Mouse (Mus musculus): Measurements from ENCODE around the gene Ppp3r1. TPM values are rescaled to one million over a fixed set of nuclear protein-coding genes. Genes with fewer than 3 reads are reported as not detected.

The Ppp3r1 gene
- total and polyA plus RNA-seq, 3 experiments = 24.4 to 68.3 (median 58.2) TPM

DNA sequence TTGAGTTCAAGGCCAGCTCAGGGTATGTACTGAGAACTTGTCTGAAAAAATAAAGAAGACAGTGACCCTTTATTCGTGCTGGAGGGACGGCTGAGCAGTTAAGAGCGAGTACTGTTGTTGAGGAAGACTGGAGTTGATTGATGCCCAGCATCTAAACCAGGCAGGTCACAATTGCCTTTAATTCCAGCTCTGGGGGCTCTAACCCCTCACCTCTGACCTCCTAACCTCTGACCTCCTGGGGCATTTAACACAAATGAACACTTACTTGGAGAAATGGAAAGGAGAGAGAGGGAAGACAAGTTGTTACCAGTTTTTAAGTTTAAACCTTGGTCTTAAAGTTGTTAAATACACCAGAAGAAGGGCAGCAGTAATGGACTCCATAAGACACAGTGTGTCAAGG lies 29.7 kb downstream of the Ppp3r1 start:
- H3K79me2 ChIP-seq (replicated peaks; ENCODE audit: control insufficient read depth, insufficient read depth, low read length) = peaks cover 2% of the 10 kb centered on the region; the same call in 1 of the 2 replicates
- H3K36me3 ChIP-seq (ENCODE audit: control insufficient read depth, insufficient read depth, low read length) = no peaks in the 10 kb centered on the region
- H3K27me3 ChIP-seq (ENCODE audit: control insufficient read depth, insufficient read depth, low read length) = no peaks in the 10 kb centered on the region
- DNase-seq = no peak
- intact Hi-C loops (cut with DNase I) = no loop called here
- TF ChIP-seq POLR2A (IDR thresholded peaks at IDR 0.05; ENCODE audit: insufficient read depth, low read depth, low read length) (no peak), EP300 (IDR thresholded peaks at IDR 0.05; ENCODE audit: insufficient read depth, low read depth, low read length) (no peak), CTCF (IDR thresholded peaks at IDR 0.05) (no peak)
- H3K4me1 ChIP-seq (ENCODE audit: control insufficient read depth, insufficient read depth, low read length) = no peaks in the 10 kb centered on the region
- H3K9ac ChIP-seq (ENCODE audit: low read depth, low read length) = no peak overlapping the region
- WGBS = 96% methylated on average over 3 of the region's 3 CpGs
- H3K27ac ChIP-seq = no peak overlapping the region
- no peak overlapping the region for H3K4me3 ChIP-seq

DNA sequence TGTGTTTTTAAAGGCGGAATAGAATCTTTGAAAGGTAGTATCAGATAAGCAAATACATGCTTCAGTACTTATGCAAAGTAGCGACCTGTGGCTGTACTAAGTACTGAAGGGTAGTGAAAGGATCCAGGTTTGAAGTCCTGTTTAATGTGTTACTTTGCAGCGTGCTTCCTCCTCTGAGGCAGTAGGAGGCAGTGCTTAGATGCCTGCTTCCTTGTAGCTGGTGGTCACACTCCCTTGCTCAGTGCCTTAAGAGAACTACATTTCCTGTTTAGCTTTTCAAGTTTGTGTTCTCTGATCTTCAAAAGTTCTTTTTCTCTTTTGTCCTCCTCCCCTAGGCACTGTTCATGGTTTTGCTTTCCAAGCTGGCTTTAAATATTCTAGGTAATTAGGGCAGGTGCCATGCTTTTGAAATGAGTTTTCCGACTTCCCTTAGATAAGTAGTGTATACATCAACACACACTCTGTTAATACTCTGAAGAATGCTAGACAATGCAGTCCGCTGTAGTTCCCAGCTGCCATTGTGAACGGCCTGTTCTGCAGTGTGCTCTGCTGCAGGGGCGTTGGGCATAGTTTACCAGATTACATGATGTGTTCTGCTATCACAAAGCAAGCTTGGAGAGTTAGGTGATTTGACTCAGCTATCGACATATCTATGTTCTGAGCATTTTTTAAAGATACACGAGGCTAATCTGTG lies 33.2 kb downstream of the Ppp3r1 start:
- H3K4me3 ChIP-seq = no peak overlapping the region
- intact Hi-C loops (cut with DNase I) = no loop called here
- no peak overlapping the region for H3K9ac ChIP-seq (ENCODE audit: low read depth, low read length)
- H3K4me1 ChIP-seq (ENCODE audit: control insufficient read depth, insufficient read depth, low read length) = no peaks in the 10 kb centered on the region
- H3K27me3 ChIP-seq (ENCODE audit: control insufficient read depth, insufficient read depth, low read length) = no peaks in the 10 kb centered on the region
- TF ChIP-seq CTCF (IDR thresholded peaks at IDR 0.05) (0 out of 2 replicates have a peak, but pooled peaks have one; percentile 9), POLR2A (IDR thresholded peaks at IDR 0.05; ENCODE audit: insufficient read depth, low read depth, low read length) (no peak)
- DNase-seq = no peak
- no peaks in the 10 kb centered on the region; the same call in 1 of the 2 replicates for H3K79me2 ChIP-seq (replicated peaks; ENCODE audit: control insufficient read depth, insufficient read depth, low read length)
- H3K27ac ChIP-seq = no peak overlapping the region
- whole genome bisulfite sequencing = 67% methylated on average over 9 of the region's 9 CpGs
- H3K36me3 ChIP-seq (ENCODE audit: control insufficient read depth, insufficient read depth, low read length) = no peaks in the 10 kb centered on the region; the same call in 1 of the 2 replicates

DNA sequence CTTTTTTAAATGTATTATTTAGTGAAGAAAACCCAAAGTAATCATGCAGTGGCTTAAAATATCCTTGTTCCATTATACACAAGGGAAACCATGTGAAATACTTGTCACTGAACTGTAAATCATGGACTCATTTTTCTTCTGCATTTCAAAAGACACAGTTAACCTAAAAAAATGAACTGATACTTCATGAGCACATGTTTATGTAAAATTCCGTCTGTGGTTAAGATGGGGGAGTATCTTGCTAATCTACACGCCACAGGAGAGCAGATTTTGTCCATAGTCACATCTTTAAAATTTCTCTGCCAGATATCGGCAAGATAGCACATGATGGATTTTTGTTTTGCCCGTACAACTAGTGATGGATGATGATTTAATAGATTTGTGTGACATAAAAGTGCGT lies 40.1 kb downstream of the Ppp3r1 start:
- Histone ChIP-seq H3K4me3 (no peak overlapping the region), H3K27me3 (ENCODE audit: control insufficient read depth, insufficient read depth, low read length) (no peaks in the 10 kb centered on the region), H3K36me3 (ENCODE audit: control insufficient read depth, insufficient read depth, low read length) (peaks cover 4% of the 10 kb centered on the region), H3K9ac (ENCODE audit: low read depth, low read length) (no peak overlapping the region), H3K4me1 (ENCODE audit: control insufficient read depth, insufficient read depth, low read length) (no peaks in the 10 kb centered on the region), H3K27ac (no peak overlapping the region), H3K79me2 (replicated peaks; ENCODE audit: control insufficient read depth, insufficient read depth, low read length) (no peaks in the 10 kb centered on the region)
- intact Hi-C loops (cut with DNase I) = no loop called here
- TF ChIP-seq EP300 (IDR thresholded peaks at IDR 0.05; ENCODE audit: insufficient read depth, low read depth, low read length) (no peak), CTCF (IDR thresholded peaks at IDR 0.05) (no peak), POLR2A (IDR thresholded peaks at IDR 0.05; ENCODE audit: insufficient read depth, low read depth, low read length) (no peak)
- 90% methylated on average over 5 of the region's 5 CpGs for WGBS
- DNase-seq = no peak

DNA sequence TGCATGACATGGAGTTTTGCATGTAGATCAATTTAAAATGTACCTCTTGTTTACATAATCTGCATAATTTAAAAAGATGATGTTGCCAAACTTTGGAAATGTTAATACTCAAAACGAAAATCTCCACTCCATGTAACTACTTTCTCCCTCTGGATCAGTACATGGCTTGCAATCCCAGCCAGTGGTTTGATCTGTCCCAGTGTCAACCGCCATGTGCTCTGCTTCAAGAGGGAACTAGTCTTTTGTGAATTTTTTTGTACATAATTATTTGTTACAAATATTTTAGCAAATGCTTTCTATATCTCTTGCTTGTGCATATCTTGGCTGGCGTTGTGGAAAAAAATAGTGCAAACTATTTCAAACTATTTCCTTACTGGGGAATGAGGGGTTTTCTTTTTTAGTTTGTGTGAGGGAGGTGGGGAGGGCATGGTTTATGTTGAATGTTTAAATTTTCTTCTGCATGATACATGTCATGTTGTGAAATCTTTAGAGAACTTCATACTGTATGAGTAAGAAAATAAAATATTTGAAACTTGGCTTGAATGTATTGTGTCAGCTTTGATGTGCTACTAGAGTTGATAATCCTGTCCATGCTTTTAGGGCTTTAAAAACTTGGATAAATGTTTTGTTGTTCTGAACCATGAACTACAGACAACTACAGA lies 40.9 kb downstream of the Ppp3r1 start:
- DNase-seq = no peak
- intact Hi-C loops (cut with DNase I) = no loop called here
- WGBS = 75% methylated on average over 3 of the region's 3 CpGs
- TF ChIP-seq EP300 (IDR thresholded peaks at IDR 0.05; ENCODE audit: insufficient read depth, low read depth, low read length) = no peak
- Histone ChIP-seq H3K79me2 (replicated peaks; ENCODE audit: control insufficient read depth, insufficient read depth, low read length) (no peaks in the 10 kb centered on the region), H3K36me3 (ENCODE audit: control insufficient read depth, insufficient read depth, low read length) (peaks cover 4% of the 10 kb centered on the region), H3K27ac (no peak overlapping the region), H3K4me3 (no peak overlapping the region), H3K9ac (ENCODE audit: low read depth, low read length) (no peak overlapping the region), H3K4me1 (ENCODE audit: control insufficient read depth, insufficient read depth, low read length) (no peaks in the 10 kb centered on the region), H3K27me3 (ENCODE audit: control insufficient read depth, insufficient read depth, low read length) (no peaks in the 10 kb centered on the region)

DNA sequence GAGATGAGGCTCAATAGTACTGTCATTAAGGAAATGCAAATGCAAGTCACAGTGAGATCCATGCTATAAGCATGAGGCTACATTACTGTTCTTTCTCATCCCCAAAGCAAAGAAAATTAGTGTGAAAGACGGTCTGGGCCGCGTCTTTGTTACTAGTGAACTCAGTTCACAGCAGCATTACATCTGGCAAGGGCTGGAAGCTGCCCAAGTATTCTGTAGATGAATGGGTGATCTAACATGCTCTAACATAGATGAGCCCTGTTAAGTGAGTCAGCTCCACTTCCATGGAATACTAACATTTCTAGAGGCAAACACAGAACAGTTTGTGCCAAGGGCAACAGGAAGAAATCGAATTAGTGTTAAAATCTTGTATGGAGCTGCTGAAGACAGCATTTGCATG lies 41.9 kb downstream of the Ppp3r1 start:
- H3K36me3 ChIP-seq (ENCODE audit: control insufficient read depth, insufficient read depth, low read length) = peaks cover 4% of the 10 kb centered on the region
- TF ChIP-seq CTCF (IDR thresholded peaks at IDR 0.05) = no peak
- TF ChIP-seq POLR2A (IDR thresholded peaks at IDR 0.05; ENCODE audit: insufficient read depth, low read depth, low read length) = no peak
- TF ChIP-seq EP300 (IDR thresholded peaks at IDR 0.05; ENCODE audit: insufficient read depth, low read depth, low read length) = no peak
- H3K4me3 ChIP-seq = no peak overlapping the region
- H3K27me3 ChIP-seq (ENCODE audit: control insufficient read depth, insufficient read depth, low read length) = no peaks in the 10 kb centered on the region
- no peak overlapping the region for H3K27ac ChIP-seq
- no peaks in the 10 kb centered on the region for H3K4me1 ChIP-seq (ENCODE audit: control insufficient read depth, insufficient read depth, low read length)
- H3K79me2 ChIP-seq (replicated peaks; ENCODE audit: control insufficient read depth, insufficient read depth, low read length) = no peaks in the 10 kb centered on the region
- DNase-seq = no peak
- 89% methylated on average over 4 of the region's 4 CpGs for WGBS
- intact Hi-C loops (cut with DNase I) = no loop called here
- H3K9ac ChIP-seq (ENCODE audit: low read depth, low read length) = no peak overlapping the region

DNA sequence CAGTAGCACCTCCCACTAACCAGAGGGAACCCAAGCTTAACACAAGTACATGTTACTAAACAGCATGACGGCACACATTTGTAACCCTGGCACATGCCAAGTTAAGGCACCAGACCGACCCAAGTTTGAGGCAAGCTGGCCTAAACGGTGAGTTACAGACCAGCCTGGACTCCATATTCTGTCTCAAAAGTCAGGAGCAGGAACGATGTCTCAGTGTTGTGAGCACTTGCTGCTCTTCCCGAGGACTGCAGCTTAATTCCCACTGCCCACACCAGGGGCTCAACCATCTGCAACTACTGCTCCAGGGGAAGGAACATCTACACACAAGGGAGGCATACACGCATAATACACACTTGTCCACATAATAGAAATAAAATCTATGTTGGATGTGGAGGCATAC lies 43.4 kb downstream of the Ppp3r1 start:
- TF ChIP-seq EP300 (IDR thresholded peaks at IDR 0.05; ENCODE audit: insufficient read depth, low read depth, low read length) = no peak
- no peak for TF ChIP-seq POLR2A (IDR thresholded peaks at IDR 0.05; ENCODE audit: insufficient read depth, low read depth, low read length)
- TF ChIP-seq CTCF (IDR thresholded peaks at IDR 0.05) = no peak
- 0 out of 2 replicates have a peak, but pooled peaks cover 1% of the 10 kb centered on the region for H3K79me2 ChIP-seq (replicated peaks; ENCODE audit: control insufficient read depth, insufficient read depth, low read length)
- no peak overlapping the region for H3K4me3 ChIP-seq
- DNase-seq = no peak
- no peak overlapping the region for H3K27ac ChIP-seq
- peaks cover 4% of the 10 kb centered on the region for H3K36me3 ChIP-seq (ENCODE audit: control insufficient read depth, insufficient read depth, low read length)
- H3K27me3 ChIP-seq (ENCODE audit: control insufficient read depth, insufficient read depth, low read length) = no peaks in the 10 kb centered on the region
- 91% methylated on average over 6 of the region's 6 CpGs for WGBS
- no peak overlapping the region for H3K9ac ChIP-seq (ENCODE audit: low read depth, low read length)
- H3K4me1 ChIP-seq (ENCODE audit: control insufficient read depth, insufficient read depth, low read length) = no peaks in the 10 kb centered on the region
- intact Hi-C loops (cut with DNase I) = no loop called here

Data from heart, adult 2 months (tissue).